Mouse (Mus musculus) CH12F3 (cell line): Measurements from ENCODE around the gene Pira2.
"Not testable (repeated sequence)": the region's sequence is repeated elsewhere in the genome, so short reads cannot be mapped to it uniquely, and the experiment has no call there.

Experiments used
- in situ Hi-C: fragments of 300-500 bp; cut with MboI; formaldehyde crosslinking; loops from 2 replicates; pipeline ENCODE4 v1.14.3; 2020; ENCODE audit warnings: low sequenced_read_pairs

Pira2 gene

GRCm38 (mm10) chr7:3844951-3845350 is at the start of gene Pira2:
Pira2 (minus strand) TSS chr7:3845051.
- in situ Hi-C loops: not testable (repeated sequence)

DNA sequence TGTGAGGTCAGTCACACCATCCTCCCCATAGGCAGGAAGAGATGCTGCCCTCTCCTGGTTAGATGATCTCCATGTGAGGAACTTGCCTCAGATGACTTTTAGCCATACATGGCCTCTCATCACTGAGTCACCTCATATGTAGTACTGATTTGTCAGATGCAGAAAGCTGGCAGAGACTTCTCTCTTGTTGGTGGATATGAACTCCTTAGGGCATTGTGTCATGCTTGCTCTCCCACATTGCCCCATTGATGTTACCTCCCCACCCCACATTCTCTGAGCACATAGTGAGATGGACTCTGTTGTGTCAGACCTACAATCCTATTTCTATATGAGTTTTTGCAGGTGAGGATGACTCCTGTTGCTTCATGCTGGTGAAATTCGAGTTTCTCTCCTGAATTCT is 30.2 kb upstream of the Pira2 start:
- in situ Hi-C loops: not testable (repeated sequence)

- in situ Hi-C loops: not testable (repeated sequence)
Observed at GRCm38 (mm10) chr7:3837854-3838253, 7.0 kb downstream of the Pira2 start.

DNA sequence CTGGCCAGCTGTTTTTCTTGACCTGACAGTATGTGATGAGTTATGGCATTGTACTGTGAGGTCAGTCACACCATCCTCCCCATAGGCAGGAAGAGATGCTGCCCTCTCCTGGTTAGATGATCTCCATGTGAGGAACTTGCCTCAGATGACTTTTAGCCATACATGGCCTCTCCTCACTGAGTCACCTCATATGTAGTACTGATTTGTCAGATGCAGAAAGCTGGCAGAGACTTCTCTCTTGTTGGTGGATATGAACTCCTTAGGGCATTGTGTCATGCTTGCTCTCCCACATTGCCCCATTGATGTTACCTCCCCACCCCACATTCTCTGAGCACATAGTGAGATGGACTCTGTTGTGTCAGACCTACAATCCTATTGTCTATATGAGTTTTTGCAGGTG is 14.2 kb downstream of the Pira2 start:
- in situ Hi-C loops: not testable (repeated sequence)

- in situ Hi-C loops: not testable (repeated sequence)
Observed at GRCm38 (mm10) chr7:3825599-3825998, 19.3 kb downstream of the Pira2 start, which contains the start of gene Gm15448. Gm15448 (minus strand) TSS chr7:3825687.

DNA sequence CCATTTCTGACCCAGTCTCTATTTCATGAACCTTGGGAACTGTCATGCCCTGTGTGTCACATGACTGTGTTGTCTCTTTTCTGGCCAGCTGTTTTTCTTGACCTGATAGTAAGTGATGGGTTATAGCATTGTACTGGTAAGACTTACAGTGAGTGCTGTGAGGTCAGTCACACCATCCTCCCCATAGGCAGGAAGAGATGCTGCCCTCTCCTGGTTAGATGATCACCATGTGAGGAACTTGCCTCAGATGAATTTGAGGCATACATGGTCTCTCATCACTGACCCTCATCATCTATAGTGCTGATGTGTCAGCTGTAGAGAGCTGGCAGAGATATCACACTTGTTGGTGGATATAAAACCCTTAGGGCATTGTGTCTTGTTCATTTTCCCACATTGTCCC is 32.9 kb downstream of the Pira2 start:
- in situ Hi-C loops: not testable (repeated sequence)

GRCm38 (mm10) chr7:3802935-3803334 is 41.9 kb downstream of the Pira2 start:
- in situ Hi-C loops: not testable (repeated sequence)

- in situ Hi-C loops: not testable (repeated sequence)
Observed at GRCm38 (mm10) chr7:3799940-3800339, 44.9 kb downstream of the Pira2 start.

DNA sequence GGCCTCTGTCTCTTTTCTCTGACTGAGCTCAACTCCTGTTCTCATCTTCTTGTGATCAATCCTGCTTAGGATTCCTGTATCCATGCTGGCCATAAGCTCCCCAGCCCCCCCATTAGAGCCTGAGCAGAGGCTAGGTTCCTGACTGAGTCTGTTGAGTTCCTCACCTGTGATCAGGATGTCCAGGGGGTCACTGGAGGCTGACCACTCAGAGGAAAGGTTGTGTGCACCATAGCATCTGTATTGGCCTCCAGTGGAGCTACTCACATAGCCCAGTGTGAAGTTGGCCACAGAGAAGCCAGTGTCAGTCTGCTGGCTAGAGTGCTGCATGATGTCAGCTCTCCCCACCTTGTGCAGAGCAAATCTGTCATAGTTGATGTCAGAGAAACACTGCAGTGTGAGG is 48.6 kb downstream of the Pira2 start:
- in situ Hi-C loops: not testable (repeated sequence)
